Mouse (Mus musculus): Measurements from ENCODE around the gene Sfn. TPM values are rescaled to one million over a fixed set of nuclear protein-coding genes. Genes with fewer than 3 reads are reported as not detected.
A peak's percentile ranks its signal among the peaks of the same experiment; 100 is the strongest.

Gene Sfn
- total and polyA plus RNA-seq, 3 experiments, result 1.0 to 2.0 (median 1.1) TPM

DNA sequence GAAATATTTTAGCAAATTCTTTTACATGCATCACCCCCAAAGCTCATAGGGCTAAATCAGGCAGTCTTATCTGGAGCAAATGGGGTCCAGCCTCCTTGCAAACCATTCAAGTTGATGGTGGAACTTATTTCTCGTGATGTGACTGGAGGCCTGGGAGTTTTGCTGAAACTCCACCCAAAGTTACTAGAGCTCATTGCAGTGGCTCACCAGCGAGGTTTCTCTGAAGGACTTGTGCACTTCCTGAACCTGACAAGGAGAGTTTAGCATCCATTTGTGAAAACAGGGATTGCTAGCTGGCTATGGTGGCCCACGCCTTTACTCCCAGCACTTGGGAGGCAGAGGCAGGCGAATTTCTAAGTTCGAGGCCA is 32.1 kb upstream of the Sfn start:
- Histone ChIP-seq H3K36me3 (replicated peaks in 1 of 2; ENCODE audit: control insufficient read depth in 1 of 2, insufficient read depth in 1 of 2, low read length in 1 of 2) (peaks cover 2 to 20% of the 10 kb centered on the region in 2 experiments), H3K9ac (ENCODE audit: insufficient read depth, low read depth) (no peak overlapping the region), H3K79me2 (replicated peaks; ENCODE audit: control insufficient read depth, extremely low read depth, insufficient read depth, poor library complexity, severe bottlenecking) (peaks cover 37% of the 10 kb centered on the region), H3K27me3 (replicated peaks) (no peaks in the 10 kb centered on the region), H3K4me3 (replicated peaks in 1 of 3; ENCODE audit: low read depth in 2 of 3, low read length in 2 of 3, poor library complexity in 1 of 3) (no peak overlapping the region), H3K9me3 (replicated peaks; ENCODE audit: low read length) (no peaks in the 10 kb centered on the region), H3K27ac (ENCODE audit: insufficient read depth, low read depth) (no peak overlapping the region), H3K4me2 (ENCODE audit: insufficient read depth, low read depth, poor library complexity, severe bottlenecking) (no peak overlapping the region), H3K4me1 (ENCODE audit: control insufficient read depth in 1 of 2, insufficient read depth in 2 of 2) (peaks cover 8 to 31% of the 10 kb centered on the region in 2 experiments)
- DNase-seq (ENCODE audit: extremely low read depth), result no peak
- in situ Hi-C loops (cut with MboI; ENCODE audit: low pct_ligation_motif_present, low pct_unique_long_range_greater_than_20kb, low sequenced_read_pairs), result loop anchor here (5.0 kb wide), 1 partner anchor 37 kb away; no protein-coding TSS in a partner anchor
- TF ChIP-seq E2F4 (IDR thresholded peaks at IDR 0.05; ENCODE audit: insufficient replicate concordance, low read depth, low read length) (no peak), NRF1 (IDR thresholded peaks at IDR 0.05; ENCODE audit: low read depth, low read length) (no peak), TBP (conservative IDR thresholded peaks at IDR 0.05; ENCODE audit: low read depth, low read length) (no peak), CHD2 (IDR thresholded peaks at IDR 0.05; ENCODE audit: low read length) (no peak), GABPA (IDR thresholded peaks at IDR 0.05; ENCODE audit: insufficient replicate concordance, low read depth, low read length) (no peak), POLR2A (IDR thresholded peaks at IDR 0.05; ENCODE audit: low read depth, low read length) (no peak), JUN (IDR thresholded peaks at IDR 0.05; ENCODE audit: insufficient read depth, low read depth, low read length) (no peak), ELF1 (IDR thresholded peaks at IDR 0.05; ENCODE audit: low read depth, low read length) (no peak), MXI1 (IDR thresholded peaks at IDR 0.05; ENCODE audit: low read depth, low read length) (no peak), CTCF (conservative IDR thresholded peaks at IDR 0.05 in 1 of 2, IDR thresholded peaks at IDR 0.05 in 1 of 2; ENCODE audit: low read depth in 2 of 2, low read length in 2 of 2) (no peak), CHD1 (IDR thresholded peaks at IDR 0.05; ENCODE audit: low read depth, low read length) (no peak)
- dilution Hi-C loops (cut with MboI; ENCODE audit: extremely low pct_ligation_motif_present, extremely low pct_unique_long_range_greater_than_20kb, low sequenced_read_pairs), result no loop called here

DNA sequence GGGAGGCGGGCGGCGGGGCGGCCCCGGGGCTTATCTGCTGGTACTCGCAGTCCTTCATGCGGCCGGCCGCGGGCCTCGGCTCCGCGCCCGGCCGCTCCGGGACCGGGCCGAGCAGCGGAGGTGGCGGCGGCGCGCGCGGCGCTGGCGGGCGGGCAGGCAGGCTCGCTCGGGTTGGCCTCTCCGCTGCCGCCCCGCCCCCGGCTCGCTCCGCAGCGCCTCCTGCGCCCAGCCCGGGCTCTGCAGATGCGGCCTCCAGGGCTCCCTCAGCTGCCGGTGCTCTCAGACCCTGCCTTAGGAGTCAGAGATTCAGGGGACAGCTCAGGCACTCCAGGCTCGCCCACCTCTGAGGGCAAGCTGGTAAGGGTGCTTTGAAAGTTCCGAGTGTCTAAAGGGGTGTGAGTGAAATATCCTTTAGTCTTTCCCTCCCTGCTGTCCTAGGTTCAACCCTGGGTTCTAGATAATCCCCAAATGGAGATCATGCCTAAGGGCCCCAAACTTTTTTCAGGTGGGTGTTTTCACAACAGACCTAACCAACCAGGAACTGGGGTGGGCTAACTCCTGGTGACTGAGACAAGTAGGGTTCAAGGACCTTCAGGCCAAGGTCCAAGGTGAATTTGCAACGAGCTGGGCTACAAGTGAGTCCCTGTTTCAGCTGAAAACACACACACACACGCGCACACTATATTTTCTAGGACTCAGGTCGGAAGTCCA is 31.5 kb upstream of the Sfn start:
- Histone ChIP-seq H3K4me1 (ENCODE audit: control insufficient read depth in 1 of 2, insufficient read depth in 2 of 2) (peaks cover 8 to 37% of the 10 kb centered on the region in 2 experiments), H3K27me3 (replicated peaks) (no peaks in the 10 kb centered on the region), H3K9me3 (replicated peaks; ENCODE audit: low read length) (no peaks in the 10 kb centered on the region), H3K4me2 (ENCODE audit: insufficient read depth, low read depth, poor library complexity, severe bottlenecking) (no peak overlapping the region), H3K36me3 (replicated peaks in 1 of 2; ENCODE audit: control insufficient read depth in 1 of 2, insufficient read depth in 1 of 2, low read length in 1 of 2) (peaks cover 2 to 20% of the 10 kb centered on the region in 2 experiments), H3K79me2 (replicated peaks; ENCODE audit: control insufficient read depth, extremely low read depth, insufficient read depth, poor library complexity, severe bottlenecking) (peaks cover 38% of the 10 kb centered on the region), H3K27ac (ENCODE audit: insufficient read depth, low read depth) (no peak overlapping the region), H3K9ac (ENCODE audit: insufficient read depth, low read depth) (peak overlapping the region; percentile 95), H3K4me3 (replicated peaks in 1 of 3; ENCODE audit: low read depth in 2 of 3, low read length in 2 of 3, poor library complexity in 1 of 3) (peak overlapping the region; percentile 18 to 81 (median 57))
- dilution Hi-C loops (cut with MboI; ENCODE audit: extremely low pct_ligation_motif_present, extremely low pct_unique_long_range_greater_than_20kb, low sequenced_read_pairs) (no loop called here), in situ Hi-C loops (cut with MboI; ENCODE audit: low pct_ligation_motif_present, low pct_unique_long_range_greater_than_20kb, low sequenced_read_pairs) (loop anchor here (5.0 kb wide), 1 partner anchor 36 kb away; no protein-coding TSS in a partner anchor)
- no peak for TF ChIP-seq MXI1 (IDR thresholded peaks at IDR 0.05; ENCODE audit: low read depth, low read length)
- peak; percentile 30; the same call in 1 of the 2 replicates for TF ChIP-seq NELFE (IDR thresholded peaks at IDR 0.05; ENCODE audit: low read depth, low read length)
- TF ChIP-seq SMC3 (IDR thresholded peaks at IDR 0.05; ENCODE audit: low read depth, low read length), result no peak
- TF ChIP-seq POLR2AphosphoS2 (IDR thresholded peaks at IDR 0.05; ENCODE audit: low read depth, low read length), result no peak
- no peak for TF ChIP-seq CHD2 (IDR thresholded peaks at IDR 0.05; ENCODE audit: low read length)
- TF ChIP-seq E2F4 (IDR thresholded peaks at IDR 0.05; ENCODE audit: insufficient replicate concordance, low read depth, low read length), result no peak
- TF ChIP-seq POLR2A (IDR thresholded peaks at IDR 0.05; ENCODE audit: low read depth, low read length), result peak; percentile 30; the same call in 1 of the 2 replicates
- peak; percentile 71; the same call in 1 of the 2 replicates for TF ChIP-seq MAZ (IDR thresholded peaks at IDR 0.05; ENCODE audit: low read depth, low read length)
- no peak for TF ChIP-seq ZKSCAN1 (IDR thresholded peaks at IDR 0.05; ENCODE audit: borderline replicate concordance, low read depth, low read length)
- TF ChIP-seq CTCF (conservative IDR thresholded peaks at IDR 0.05 in 1 of 2, IDR thresholded peaks at IDR 0.05 in 1 of 2; ENCODE audit: low read depth in 2 of 2, low read length in 2 of 2), result peak in 1 of 2 experiments; percentile 73; a peak in 2 of 4 replicates
- TF ChIP-seq ETS1 (conservative IDR thresholded peaks at IDR 0.05; ENCODE audit: low read depth, low read length), result no peak
- no peak for TF ChIP-seq MAX (IDR thresholded peaks at IDR 0.05; ENCODE audit: low read length)
- no peak for TF ChIP-seq NRF1 (IDR thresholded peaks at IDR 0.05; ENCODE audit: low read depth, low read length)
- no peak for TF ChIP-seq MEF2A (IDR thresholded peaks at IDR 0.05; ENCODE audit: borderline replicate concordance, low read depth, low read length)
- 0 out of 2 replicates have a peak, but pooled peaks have one; percentile 42 for TF ChIP-seq TCF12 (IDR thresholded peaks at IDR 0.05; ENCODE audit: low read depth, low read length)
- TF ChIP-seq TBP (conservative IDR thresholded peaks at IDR 0.05; ENCODE audit: low read depth, low read length), result no peak
- TF ChIP-seq USF2 (conservative IDR thresholded peaks at IDR 0.05; ENCODE audit: low read depth, low read length), result no peak
- no peak for DNase-seq (ENCODE audit: extremely low read depth)

Measured in CH12.LX (cell line).